Mouse (Mus musculus) heart, embryonic 16.5 days (tissue): ENCODE measurements at regions not wholly inside any gene's neighbourhood (a gene's known extent, or its start where the extent isn't known, plus 50 kb on each side); places are given as distances from the start of the nearest gene placed in this dataset.

Experiments used
- ATAC-seq: fragments of 200-750 bp; cut with Nextera tagmentation; replicated peaks from 2 replicates; pipeline ENCODE4 v1.8.0; 2017; ENCODE audit warnings: moderate number of reproducible peaks; ENCODE audit not compliant: insufficient read depth, low FRiP score; ENCODE audit errors: extremely low read depth
- H3K27ac ChIP-seq: fragments of 300-500 bp; sonication (generic); 2 replicates; pipeline ENCODE4 v1.5.1; 2014; ENCODE audit warnings: mild to moderate bottlenecking, low read length, control low read depth, moderate library complexity
- H3K27me3 ChIP-seq: fragments of 300-500 bp; sonication (generic); 2 replicates; pipeline ENCODE4 v1.6.1; 2014; ENCODE audit warnings: low read length, mixed read lengths; ENCODE audit not compliant: control insufficient read depth, insufficient read depth
- H3K36me3 ChIP-seq: fragments of 300-500 bp; sonication (generic); 2 replicates; pipeline ENCODE4 v1.6.1; 2014; ENCODE audit not compliant: control insufficient read depth, insufficient read depth
- H3K4me1 ChIP-seq: fragments of 300-500 bp; sonication (generic); 2 replicates; pipeline ENCODE4 v1.6.1; 2014; ENCODE audit warnings: low read length, mixed read lengths; ENCODE audit not compliant: control insufficient read depth, insufficient read depth
- H3K4me2 ChIP-seq: fragments of 300-500 bp; sonication (generic); 2 replicates; pipeline ENCODE4 v1.6.1; 2014; ENCODE audit warnings: low read depth, mild to moderate bottlenecking, control low read depth, low read length
- H3K4me3 ChIP-seq: fragments of 300-500 bp; sonication (generic); 2 replicates; pipeline ENCODE4 v1.5.1; 2014; ENCODE audit warnings: mild to moderate bottlenecking, control low read depth, low read length
- H3K9ac ChIP-seq: fragments of 300-500 bp; sonication (generic); 2 replicates; pipeline ENCODE4 v1.6.1; 2014; ENCODE audit warnings: low read length, control low read depth
- H3K9me3 ChIP-seq: fragments of 300-500 bp; sonication (generic); replicated peaks from 2 replicates; pipeline ENCODE4 v1.6.1; 2016; ENCODE audit warnings: low read length; ENCODE audit not compliant: control insufficient read depth
- WGBS: fragments of 180-500 bp; shearing (Covaris S2); extraction: QIAGEN DNeasy Blood & Tissue Kit; methylation state at CpG from one replicate; pipeline ENCODE4 v1.1.7; 2014; 5-methylcytosine and 5-hydroxymethylcytosine counted together

DNA sequence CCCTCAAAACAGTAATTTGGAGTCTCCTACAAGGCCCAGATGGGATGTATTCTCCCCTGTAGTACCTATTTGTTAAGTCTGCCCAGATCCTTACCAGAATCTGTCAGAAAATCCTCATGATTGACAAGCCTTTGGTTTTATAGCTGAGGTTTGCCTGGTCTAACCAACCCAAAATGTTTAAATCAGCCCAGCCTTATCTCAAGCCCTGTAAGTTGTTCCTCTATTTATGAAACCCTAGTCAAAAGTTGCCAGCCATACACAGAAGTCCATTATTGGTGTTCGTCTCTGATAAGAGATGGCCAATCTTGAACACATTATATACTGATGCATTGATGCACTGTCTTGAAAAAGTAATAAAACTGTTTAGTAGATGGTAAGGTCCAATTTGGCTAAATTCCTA, 239.9 kb upstream of the Hnrnpa3 start:
- H3K9ac ChIP-seq: no peak overlapping the region
- no peaks in the 10 kb centered on the region for H3K4me1 ChIP-seq
- 79% methylated on average over 1 of the region's 1 CpGs for WGBS
- no peak overlapping the region for H3K27ac ChIP-seq
- H3K9me3 ChIP-seq: no peaks in the 10 kb centered on the region
- no peaks in the 10 kb centered on the region for H3K36me3 ChIP-seq
- H3K4me3 ChIP-seq: no peak overlapping the region
- no peaks in the 10 kb centered on the region for H3K27me3 ChIP-seq
- H3K4me2 ChIP-seq: no peak overlapping the region
- ATAC-seq: no peak

DNA sequence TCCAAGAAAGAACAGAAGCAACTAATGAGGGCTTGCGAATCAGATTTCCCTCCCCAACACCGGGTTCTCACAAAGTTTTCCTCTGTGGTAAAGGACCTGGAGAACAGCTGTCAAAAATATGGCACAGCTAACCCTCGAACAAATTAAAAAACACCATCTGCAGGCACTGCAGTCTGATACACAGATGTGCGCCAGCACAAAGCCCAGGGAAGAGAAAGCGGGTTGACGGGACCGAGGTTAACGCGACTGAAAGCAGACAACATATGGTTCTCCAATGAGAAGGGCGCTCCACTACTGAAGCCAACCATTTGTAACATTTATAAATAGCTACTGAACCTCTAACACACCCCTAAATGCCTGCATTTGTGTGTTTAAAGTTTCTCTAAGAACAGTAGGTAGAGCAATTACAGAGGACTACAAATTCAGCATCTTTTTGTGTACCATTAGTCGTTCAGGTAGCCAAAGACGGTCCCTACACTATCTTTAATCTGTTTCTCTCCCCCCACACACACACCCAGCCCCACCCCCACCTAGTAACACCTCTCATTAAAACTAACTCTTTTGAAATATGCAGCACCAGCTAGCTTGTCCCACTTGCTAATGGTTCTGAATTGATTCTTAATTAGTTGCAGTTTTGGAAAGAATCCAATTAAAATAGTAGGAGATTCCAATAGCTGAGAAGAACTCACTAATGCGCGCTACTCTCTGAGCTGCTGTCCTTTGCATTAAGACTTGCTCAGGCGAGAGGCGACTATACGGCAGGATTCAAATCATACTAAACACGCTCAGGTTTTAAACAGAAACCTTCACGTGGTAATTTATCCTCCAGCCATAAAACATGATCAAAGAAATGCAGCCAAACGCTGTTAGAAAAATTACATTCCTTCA, 236.0 kb upstream of the Hnrnpa3 start:
- no peak overlapping the region for H3K4me3 ChIP-seq
- 83% methylated on average over 20 of the region's 20 CpGs for WGBS
- no peak for ATAC-seq
- H3K36me3 ChIP-seq: no peaks in the 10 kb centered on the region
- no peak overlapping the region for H3K4me2 ChIP-seq
- no peak overlapping the region for H3K9ac ChIP-seq
- H3K27ac ChIP-seq: no peak overlapping the region
- H3K4me1 ChIP-seq: no peaks in the 10 kb centered on the region
- H3K27me3 ChIP-seq: no peaks in the 10 kb centered on the region
- H3K9me3 ChIP-seq: no peaks in the 10 kb centered on the region

DNA sequence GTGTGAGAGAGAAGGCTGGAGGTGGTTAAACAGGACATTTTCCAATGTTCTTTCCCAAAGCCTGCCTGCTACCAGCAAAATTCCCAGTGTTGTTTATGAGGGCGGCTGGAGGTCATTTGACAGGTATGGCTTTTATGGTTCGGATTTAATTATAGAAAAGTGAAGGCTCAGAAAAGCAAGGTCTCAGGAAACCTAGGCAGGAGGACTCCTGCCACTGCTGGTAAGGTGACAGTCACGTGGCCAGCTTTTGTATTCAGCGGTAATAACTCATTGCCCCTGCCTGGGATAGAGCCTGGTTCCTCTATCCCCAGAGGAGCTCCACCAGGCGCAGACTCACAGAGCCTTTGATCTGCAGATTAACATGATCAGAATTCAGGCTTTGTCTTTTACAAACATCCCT, 235.2 kb upstream of the Hnrnpa3 start:
- H3K27me3 ChIP-seq: no peaks in the 10 kb centered on the region
- 51% methylated on average over 5 of the region's 5 CpGs for WGBS
- no peak overlapping the region for H3K9ac ChIP-seq
- H3K4me3 ChIP-seq: no peak overlapping the region
- no peak for ATAC-seq
- H3K4me2 ChIP-seq: no peak overlapping the region
- no peaks in the 10 kb centered on the region for H3K36me3 ChIP-seq
- no peaks in the 10 kb centered on the region for H3K4me1 ChIP-seq
- H3K9me3 ChIP-seq: no peaks in the 10 kb centered on the region
- H3K27ac ChIP-seq: no peak overlapping the region

DNA sequence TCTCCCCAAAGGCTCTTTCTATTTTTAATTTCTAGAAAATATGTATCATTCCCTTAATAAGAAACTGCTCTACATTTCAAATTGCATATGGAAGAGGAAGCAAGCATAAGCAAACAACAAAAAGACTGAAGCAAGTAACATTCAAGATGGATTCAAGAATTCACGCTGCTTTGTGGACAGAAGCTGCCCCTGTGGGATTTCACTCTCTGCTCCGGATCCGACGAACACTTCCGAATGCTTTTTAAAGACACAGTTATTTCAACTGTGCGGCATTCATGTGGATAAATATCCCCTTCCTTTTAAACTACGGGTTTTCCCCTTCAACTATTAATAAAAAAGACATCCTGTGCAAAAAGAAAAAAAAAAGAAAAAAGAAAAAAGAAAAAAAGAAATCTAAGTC, 234.7 kb upstream of the Hnrnpa3 start:
- H3K27me3 ChIP-seq: no peaks in the 10 kb centered on the region
- H3K4me3 ChIP-seq: no peak overlapping the region
- no peak overlapping the region for H3K9ac ChIP-seq
- no peaks in the 10 kb centered on the region for H3K36me3 ChIP-seq
- no peaks in the 10 kb centered on the region for H3K4me1 ChIP-seq
- no peak for ATAC-seq
- no peaks in the 10 kb centered on the region for H3K9me3 ChIP-seq
- 46% methylated on average over 7 of the region's 7 CpGs for WGBS
- no peak overlapping the region for H3K4me2 ChIP-seq
- no peak overlapping the region for H3K27ac ChIP-seq

DNA sequence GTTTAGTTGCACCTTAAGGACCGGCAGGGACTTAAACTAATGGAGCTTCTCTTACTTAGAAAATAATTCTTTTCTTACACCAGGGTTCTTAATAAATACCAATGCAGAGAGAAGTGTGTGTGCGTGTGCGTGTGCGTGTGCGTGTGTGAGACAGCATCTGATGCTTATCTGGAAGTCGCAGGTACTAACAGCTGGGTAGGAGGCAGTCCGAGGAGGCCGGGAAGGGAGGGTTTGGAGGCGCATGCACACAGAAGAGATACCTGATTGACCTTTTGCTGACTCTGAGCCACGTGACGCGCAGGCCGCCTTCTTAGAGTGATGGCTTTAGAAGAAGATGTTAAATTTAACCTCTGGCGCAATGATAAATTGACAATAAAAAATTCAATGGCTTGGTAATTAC, 234.2 kb upstream of the Hnrnpa3 start:
- no peak overlapping the region for H3K27ac ChIP-seq
- no peaks in the 10 kb centered on the region for H3K36me3 ChIP-seq
- H3K4me1 ChIP-seq: no peaks in the 10 kb centered on the region
- ATAC-seq: no peak
- WGBS: 79% methylated on average over 14 of the region's 14 CpGs
- H3K4me2 ChIP-seq: no peak overlapping the region
- H3K9ac ChIP-seq: no peak overlapping the region
- H3K4me3 ChIP-seq: no peak overlapping the region
- no peaks in the 10 kb centered on the region for H3K27me3 ChIP-seq
- no peaks in the 10 kb centered on the region for H3K9me3 ChIP-seq

DNA sequence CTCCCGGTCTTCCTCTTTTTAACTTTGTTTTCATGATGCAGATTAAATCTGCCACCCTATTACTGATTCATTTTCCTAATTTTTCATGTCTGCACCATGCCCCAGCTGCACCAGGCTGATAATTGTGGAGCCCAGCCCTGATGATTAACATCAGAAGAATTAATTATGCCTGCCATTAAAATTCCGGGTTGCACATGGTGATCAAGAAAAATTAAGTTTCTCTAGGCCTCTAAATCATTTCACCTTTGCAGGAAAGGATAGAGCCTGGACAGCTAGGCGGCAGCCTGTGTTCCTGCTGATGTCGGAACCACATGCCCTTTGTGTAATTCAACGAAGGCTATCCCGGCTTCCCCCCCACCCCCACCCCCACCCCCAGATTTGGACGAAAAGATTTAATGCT, 233.7 kb upstream of the Hnrnpa3 start:
- no peak overlapping the region for H3K9ac ChIP-seq
- no peaks in the 10 kb centered on the region for H3K36me3 ChIP-seq
- H3K27ac ChIP-seq: no peak overlapping the region
- no peaks in the 10 kb centered on the region for H3K4me1 ChIP-seq
- H3K4me3 ChIP-seq: no peak overlapping the region
- no peak overlapping the region for H3K4me2 ChIP-seq
- no peaks in the 10 kb centered on the region for H3K9me3 ChIP-seq
- no peak for ATAC-seq
- 56% methylated on average over 7 of the region's 7 CpGs for WGBS
- H3K27me3 ChIP-seq: no peaks in the 10 kb centered on the region

DNA sequence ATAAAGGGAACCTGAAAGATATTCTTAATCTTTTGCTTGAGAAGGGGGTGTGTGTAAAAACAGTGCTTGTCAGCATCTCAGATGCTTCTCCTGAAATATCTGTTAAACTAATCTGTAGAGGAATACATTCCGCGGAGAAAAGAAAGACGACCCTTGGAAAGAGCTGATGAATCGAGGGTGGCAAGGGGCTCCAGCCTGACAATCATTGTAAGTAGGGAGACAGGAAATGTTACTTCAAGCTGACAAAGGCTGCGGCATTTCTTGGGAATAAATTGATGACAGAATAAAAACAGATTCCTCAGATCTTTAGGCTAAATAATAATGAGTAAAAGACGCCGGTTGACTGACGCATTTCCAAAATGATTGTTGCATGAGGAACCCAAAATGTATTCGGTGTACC, 233.3 kb upstream of the Hnrnpa3 start:
- Histone ChIP-seq H3K4me1 (no peaks in the 10 kb centered on the region), H3K27ac (no peak overlapping the region), H3K9ac (no peak overlapping the region), H3K27me3 (no peaks in the 10 kb centered on the region), H3K4me3 (no peak overlapping the region), H3K4me2 (no peak overlapping the region), H3K36me3 (no peaks in the 10 kb centered on the region), H3K9me3 (no peaks in the 10 kb centered on the region)
- 55% methylated on average over 9 of the region's 9 CpGs for WGBS
- no peak for ATAC-seq

DNA sequence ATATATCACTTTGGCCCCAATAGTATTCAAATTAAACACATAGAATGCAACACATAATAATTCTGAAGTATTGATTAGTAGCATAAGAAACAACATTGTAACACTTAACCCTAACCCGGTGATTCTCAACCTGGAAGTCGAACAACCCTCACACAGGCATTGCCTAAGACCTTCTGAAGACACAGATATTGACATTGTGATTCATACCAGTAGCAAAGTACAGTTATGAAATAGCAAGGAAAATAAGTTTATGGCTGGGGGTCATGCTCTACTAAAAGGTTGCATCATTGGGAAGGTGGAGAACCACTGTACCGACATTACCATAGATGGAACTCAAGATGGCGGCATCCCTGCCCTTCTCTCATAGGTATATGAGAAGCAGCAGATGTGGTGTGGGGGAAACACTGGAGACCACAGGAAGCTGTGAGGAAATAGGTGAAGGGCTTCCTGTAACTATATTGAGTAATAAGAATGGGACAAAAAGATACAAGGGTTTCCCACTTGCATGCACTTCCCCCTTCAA, 231.1 kb upstream of the Hnrnpa3 start:
- no peak for ATAC-seq
- no peaks in the 10 kb centered on the region for H3K36me3 ChIP-seq
- no peaks in the 10 kb centered on the region for H3K4me1 ChIP-seq
- WGBS: 90% methylated on average over 4 of the region's 4 CpGs
- no peak overlapping the region for H3K9ac ChIP-seq
- no peak overlapping the region for H3K4me3 ChIP-seq
- H3K27ac ChIP-seq: no peak overlapping the region
- no peak overlapping the region for H3K4me2 ChIP-seq
- H3K9me3 ChIP-seq: no peaks in the 10 kb centered on the region
- H3K27me3 ChIP-seq: no peaks in the 10 kb centered on the region

DNA sequence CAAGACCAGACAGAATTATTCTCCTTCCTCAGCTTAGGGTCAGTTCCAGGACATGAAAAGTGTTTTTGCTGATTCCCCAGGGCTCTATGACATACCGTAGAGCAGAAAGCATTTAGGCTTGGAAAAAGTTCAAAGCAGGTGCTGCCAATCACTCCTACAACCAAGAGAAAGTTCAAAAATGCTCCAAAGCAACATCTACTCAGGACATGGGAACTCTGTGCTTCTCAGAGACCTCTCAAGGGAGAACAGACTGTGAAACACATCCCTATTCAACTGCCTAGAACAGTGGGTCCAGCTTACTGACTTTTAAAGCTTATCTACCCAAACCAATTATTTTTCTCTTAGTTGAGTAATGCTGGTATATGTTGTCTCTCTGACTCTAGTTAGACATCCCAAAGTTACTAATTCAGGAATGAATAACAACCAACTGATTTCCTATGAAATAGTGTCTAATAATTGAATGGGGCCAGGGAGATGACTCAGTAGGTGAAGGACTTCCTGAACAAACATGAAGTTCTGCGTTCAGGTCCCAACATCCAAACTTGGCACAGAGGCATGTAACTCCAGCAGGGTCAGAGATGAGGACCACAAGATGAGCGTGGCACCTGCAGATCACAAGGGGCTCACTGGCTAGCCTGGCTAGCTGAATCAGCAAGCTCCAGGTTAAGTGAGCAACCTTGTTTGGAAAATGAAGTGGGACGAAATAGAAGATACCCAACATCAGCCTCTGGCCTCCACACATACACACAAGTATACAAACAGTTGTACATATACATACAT, 228.7 kb upstream of the Hnrnpa3 start:
- no peaks in the 10 kb centered on the region for H3K9me3 ChIP-seq
- H3K9ac ChIP-seq: no peak overlapping the region
- H3K27ac ChIP-seq: no peak overlapping the region
- no peaks in the 10 kb centered on the region for H3K4me1 ChIP-seq
- ATAC-seq: no peak
- H3K4me2 ChIP-seq: no peak overlapping the region
- 78% methylated on average over 4 of the region's 4 CpGs for WGBS
- H3K27me3 ChIP-seq: no peaks in the 10 kb centered on the region
- H3K4me3 ChIP-seq: no peak overlapping the region
- H3K36me3 ChIP-seq: no peaks in the 10 kb centered on the region
